Mouse (Mus musculus): Measurements from ENCODE around the gene 1190002N15Rik. TPM values are rescaled to one million over a fixed set of nuclear protein-coding genes. Genes with fewer than 3 reads are reported as not detected.
A peak's percentile ranks its signal among the peaks of the same experiment; 100 is the strongest.

1190002N15Rik gene
- 24.2 and 25.2 TPM in 2 replicates for total RNA-seq (2021)
- long read RNA-seq, transcript 1190002N15Rik-201 (3 exons, 3,950 nt) = major isoform, 8 of 9 reads
- long read RNA-seq, partial matches to known transcripts = 1 of 9 reads
- long read RNA-seq, other reads (novel, unspliced or antisense) = 0 of 9 reads

DNA sequence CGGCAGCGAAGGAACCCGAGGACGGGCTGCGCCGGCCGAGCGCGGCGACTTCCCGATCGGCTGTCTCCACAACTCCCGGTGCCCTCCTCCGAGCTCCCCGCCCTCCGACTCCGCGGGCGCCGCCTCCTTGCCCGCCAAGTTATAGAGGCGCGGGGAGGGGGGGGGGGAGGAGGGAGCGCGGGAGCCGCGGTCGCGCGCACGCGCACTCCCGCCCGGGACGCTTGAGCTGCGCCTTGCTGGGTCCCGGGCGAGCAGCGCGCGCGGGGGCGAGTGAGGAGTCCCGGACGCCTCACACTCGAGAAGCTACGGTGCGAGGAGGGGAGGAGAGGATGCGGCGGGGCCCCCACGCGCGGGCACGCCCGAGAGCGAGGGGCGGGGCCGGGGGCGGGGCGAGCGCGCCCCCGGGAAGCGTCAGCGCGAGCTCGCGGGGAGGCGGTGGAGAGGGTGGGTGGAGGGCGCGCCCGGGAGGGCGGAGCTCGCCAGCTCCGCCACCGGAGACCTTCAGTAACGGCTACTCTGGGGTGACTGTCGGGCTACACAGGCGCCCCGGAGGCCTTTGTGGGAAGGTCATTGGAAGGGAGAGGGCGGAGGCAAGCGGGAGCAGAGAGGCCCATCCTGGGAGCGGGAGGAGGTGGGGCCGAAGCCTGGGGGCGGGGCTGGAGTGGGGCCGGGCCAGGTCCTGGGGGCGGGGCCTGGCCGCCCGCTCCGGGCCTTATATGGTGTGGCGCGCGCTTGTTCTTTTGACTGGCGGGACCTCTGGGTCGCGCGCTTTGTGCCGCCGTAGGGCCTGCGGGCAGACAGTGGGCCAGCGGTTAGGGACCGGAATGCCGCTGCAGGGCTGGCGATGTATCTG, at the start of gene 1190002N15Rik:
TSS of gene 1190002N15Rik (minus strand) at position 112 of the 853 bp plus-strand sequence.
- peak; percentile 95 for DNase-seq

- no peak for DNase-seq
Measured at GRCm38 (mm10) chr9:94582309-94582708, 44.4 kb upstream of the 1190002N15Rik start.

GRCm38 (mm10) chr9:94581661-94582060, 43.8 kb upstream of the 1190002N15Rik start:
- DNase-seq = no peak

DNA sequence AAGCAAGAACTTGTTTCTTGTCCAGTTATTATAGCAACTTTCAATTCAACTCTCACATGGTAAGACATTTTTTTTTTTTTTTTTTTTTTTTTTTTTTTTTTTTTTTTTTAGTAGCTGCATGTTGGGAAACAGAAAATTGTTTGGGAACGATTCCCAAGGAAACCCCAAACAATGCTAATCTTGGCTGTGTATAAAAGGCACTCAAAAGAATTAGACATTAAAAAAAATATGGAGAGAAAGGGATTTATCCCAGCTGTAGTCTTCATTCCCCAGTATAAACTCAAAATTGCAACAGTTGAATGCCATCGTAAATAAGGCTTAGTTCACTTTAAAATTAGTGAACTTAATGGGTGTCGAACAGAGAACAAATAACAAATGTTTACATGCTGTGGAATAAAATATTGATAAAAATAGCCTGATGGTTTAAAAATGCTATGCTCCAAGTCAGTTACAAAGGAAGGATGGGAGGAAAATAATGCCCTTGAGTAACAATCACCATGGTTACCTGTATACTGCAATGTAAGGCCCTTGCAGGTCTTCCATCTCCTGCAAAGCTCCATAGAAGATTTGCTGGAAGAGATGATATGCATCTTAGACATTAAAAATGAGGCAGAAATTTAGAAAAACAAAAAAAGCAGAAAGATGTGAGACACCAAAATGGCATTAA, 42.3 kb upstream of the 1190002N15Rik start:
- no peak for DNase-seq

DNA sequence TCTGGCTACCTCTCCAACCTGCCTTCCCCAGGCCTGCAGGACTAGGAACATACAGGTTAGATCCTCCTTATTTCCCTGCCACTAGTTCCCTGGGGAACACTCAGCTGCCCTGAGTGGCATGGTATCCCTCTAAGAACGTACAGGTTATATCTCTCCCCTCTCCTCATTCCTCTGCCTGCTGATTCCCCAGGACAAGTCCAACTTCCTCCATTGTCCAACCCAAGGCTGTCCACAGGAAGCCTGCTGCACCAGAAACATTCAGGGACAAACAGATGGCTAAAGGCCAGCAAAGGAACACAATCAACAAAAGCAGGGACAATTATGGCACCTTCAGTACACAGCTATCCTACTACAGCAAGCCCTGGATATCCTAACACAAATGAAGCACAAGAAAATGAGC, 33.9 kb upstream of the 1190002N15Rik start:
- no peak for DNase-seq

DNA sequence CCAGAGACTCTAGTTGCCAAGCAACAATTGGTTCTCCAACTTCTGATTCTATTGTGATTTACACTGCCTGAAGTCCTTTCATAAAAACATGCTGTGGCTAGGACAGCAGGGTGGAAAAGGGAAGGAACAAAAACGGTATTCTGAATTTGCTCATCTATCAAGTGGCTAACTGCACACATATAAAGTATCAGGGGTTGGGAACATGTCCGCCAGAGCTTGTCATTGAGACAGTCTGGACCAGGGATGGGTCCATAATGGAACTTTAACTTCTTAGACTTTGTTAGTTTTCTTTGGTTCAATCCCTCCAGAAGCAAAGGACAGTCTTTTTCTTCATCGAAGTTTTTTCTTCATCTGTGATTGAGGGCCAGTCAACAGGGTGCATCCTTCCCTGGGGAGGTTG, 30.5 kb upstream of the 1190002N15Rik start:
- no peak for DNase-seq

GRCm38 (mm10) chr9:94567722-94568314, 29.9 kb upstream of the 1190002N15Rik start:
- DNase-seq = no peak

DNA sequence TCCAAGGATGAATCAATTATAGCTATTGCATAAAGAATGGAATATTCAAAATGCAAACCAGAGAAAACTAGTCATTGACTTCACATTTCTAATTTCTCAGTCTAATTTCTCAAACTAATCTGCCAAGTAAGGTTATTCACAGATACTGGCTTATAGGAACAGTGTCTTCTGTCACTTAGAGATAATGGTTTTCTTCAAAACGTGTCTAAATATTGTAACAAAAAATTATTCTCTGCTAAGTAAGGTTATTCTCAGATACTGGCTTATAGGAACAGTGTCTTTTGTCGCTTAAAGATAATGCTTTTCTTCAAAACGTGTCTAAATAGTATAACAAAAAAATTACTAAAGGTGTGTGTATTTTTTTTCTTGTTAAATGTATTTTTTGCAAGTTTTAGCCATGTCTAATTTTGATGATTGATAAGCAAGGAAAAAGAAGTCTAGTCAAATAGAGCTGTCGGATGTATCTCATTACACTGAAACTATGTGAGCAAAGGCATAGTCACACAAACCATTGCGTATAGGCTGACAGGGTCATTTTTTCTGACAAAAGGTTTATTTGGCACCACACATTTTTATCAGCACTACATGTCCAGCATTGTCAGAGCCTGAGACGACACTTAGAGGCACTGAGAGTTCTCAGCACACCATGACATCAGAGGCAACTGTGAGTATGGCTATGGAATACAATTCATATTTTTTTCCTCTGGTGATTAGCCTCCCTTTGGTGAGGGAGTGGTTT, 19.1 kb upstream of the 1190002N15Rik start:
- no peak for DNase-seq

DNA sequence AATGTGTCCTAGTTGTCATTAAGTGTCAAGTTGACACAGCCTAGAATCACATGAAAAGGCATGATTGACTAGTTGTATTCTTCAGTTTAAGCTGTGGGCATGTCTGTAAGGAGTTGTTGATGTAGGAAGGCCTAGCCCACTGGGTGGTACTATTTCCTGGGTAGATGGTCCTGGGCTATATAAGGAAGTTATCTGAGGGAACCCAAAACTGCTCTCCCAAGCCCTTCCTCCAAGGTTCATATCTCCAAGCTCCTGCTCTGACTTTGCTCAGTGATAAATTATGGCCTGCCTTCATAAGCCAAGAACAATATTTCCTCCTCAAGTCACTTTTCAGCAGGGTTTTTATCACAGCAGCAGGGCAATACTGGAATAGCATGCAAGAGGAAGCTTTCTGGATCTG, 18.4 kb upstream of the 1190002N15Rik start:
- DNase-seq = no peak

- no peak for DNase-seq
Measured at GRCm38 (mm10) chr9:94550493-94551095, 12.7 kb upstream of the 1190002N15Rik start.

DNA sequence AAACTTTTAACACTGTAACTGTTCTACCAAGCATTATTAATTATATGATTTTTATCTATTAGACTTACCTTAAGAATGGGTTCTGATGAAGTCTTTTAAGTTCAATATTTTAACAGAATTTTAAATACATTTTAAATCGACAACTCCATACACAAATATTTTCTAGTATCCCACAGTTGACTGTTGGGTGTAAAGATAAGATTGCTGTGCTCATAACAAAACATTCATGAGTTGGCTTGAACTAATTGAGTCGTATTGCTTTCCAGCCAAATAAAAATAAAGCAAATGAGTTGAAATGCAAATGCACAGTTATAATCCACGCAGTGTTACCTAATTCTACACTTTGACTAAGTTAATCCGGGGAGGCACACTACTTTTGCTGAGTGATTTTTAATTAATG, 6.0 kb upstream of the 1190002N15Rik start:
- no peak for DNase-seq

DNA sequence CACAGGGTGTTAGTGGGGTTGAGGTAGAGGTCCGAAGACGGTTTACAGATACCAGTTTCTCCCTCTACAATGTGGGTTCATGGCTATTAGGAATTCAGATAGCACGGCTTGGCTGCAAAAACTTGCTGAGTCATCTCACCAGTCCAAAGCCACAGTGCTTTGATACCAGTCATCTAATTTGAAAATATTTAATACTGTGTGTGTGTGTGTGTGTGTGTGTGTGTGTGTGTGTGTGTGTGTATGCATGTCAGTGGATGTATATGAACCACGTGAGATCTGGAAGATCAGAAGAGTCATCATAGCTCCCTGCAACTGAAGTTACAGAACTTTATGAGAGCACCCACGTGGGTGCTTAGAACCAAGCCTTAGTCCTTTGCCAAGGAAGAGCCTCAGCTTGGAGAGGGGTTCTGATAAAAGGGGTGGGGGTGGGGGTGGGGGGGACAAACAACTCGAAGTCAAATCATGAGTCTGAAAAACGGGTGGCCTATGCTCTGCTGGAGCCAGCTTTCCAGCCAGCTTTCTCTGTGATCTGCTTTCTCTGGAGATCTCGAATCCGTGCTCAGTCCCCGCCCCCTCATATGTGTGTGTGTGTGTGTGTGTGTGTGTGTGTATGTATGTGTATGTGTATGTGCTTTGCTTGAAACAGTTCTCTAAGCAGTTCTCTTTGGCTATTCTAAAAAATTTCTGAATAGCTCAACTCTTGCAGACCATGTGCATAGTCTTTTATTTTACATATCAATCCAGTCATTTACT, 2.6 kb upstream of the 1190002N15Rik start:
- no peak for DNase-seq

DNA sequence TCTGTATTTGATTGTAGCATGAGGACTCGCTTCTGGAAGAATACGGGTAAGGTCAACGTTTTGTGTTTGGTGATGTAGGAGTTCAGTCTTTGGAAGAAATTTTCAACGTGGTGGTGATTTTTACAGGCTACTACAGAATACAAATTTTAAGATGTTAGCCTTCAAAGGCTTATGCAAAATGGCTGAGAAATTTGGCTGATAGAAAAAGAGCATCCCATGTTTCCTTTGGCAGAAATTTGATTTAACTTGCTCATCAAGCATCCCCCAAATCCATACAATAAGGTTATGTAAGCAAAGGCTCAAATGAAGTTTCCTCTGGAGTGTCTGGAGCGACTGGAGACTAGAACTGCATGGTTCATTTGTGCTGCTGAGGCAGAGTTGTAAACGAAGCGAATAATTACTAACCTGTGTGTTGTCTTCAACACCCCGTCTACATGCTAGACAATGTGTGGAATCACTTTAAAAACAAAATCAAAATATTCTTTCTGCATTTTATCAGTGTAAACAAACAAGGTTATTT, 1.5 kb upstream of the 1190002N15Rik start:
- no peak for DNase-seq

DNA sequence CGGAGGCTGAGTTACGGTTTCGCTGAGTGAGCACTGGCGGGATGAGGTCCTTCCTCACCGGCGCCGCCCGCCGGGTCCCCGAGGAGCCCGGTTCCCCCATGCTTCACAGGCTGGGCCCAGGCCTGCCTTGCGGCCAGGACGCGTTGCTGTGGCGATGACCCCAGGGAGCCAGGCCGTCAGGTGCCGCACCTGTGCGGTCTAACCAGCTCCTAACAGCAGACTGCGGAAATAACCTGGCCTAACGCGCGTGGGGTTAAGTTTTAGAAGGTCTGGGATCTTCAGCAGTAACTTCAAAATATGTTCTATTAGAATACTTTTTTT, 902 bp upstream of the 1190002N15Rik start:
- DNase-seq = no peak

DNA sequence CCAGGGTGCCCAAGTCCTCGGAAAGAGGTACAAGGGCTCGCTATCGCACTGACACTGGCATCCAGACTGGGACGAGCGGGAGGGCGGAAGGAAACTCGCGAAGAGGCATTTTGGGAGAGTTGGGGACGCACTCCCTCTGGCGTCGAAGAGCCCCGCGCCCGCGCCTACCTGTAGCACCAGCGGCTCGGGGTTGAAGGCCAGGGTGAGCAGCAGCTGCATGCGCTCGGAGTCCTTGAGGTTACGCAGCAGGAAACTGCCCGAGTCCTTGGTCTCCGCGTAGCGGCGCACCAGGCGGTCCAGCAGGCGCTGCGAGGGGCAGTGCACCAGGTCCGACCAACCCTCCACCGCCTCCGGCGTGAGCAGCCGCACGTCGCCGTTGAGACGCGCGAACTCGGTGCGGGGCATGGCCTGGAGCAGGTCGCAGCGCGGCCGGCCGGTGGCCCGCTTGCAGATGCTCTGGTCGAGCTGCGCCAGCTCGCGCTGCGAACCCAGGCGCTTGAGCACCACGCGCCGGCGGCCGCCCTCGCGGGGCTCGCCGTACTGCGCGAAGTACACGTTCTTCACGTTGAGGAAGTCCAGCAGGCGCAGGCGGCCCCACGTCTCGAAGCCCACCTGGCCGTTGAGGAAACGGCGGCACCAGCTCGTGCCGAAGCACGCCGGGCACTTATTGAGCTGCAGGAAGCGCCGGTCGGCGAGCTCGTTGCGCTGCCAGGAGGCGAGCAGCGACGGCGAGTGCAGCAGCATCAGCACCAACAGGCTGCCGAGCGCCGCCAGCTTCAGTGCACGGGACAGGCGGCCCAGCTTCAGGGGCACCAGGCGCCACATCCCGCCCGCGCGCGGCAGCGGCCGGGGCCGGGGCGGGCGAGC, 597 bp downstream of the 1190002N15Rik start:
- peak; percentile 72 for DNase-seq

DNA sequence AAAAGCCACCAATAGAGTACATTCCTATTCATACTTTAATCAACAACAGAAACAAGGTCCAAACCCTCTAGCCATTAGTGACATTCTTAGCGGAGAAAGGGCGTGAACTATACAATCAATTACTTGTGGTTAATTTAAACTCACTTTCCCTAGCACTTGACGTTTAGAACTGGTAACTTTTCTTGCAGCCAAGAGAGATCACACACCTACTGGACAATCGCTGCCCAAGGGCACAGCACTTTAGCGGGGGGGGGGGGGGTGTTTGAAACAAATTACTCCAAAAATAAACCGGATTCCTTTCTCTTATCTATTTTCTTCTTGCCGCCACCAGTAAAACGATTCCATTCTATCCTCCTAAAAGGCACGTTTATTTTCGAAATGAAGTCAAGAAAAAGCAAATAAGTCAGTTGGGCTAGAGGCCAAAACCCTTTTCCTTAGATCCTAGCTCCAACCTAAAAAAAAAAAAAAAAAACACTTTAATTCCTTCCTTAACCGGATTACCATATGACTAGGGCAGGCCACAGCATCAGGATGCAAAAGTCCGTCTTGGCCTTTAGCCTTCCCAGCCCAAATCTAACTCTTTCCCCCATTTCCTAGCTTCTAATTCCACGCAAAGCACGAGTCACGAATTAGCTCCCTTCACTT, 1.5 kb downstream of the 1190002N15Rik start:
- no peak for DNase-seq

DNA sequence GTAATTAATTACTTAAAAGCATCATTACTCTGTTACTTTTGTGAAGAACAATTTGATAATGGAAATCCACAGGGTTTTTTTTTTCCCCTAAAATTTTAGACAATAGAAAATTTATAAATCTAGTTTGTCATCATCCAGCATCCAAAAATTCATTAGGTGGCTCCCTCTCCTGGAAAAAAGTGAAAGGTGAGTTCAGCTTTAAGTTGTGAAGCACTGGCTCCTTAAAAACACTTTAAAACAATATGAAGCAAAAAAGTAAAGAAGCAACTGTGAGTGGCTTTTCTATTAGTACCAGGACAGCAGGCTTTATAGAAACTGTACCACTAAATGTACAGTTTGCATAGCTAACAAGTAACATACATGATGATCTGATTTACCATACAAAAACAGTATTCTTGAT, 3.1 kb downstream of the 1190002N15Rik start:
- no peak for DNase-seq

DNA sequence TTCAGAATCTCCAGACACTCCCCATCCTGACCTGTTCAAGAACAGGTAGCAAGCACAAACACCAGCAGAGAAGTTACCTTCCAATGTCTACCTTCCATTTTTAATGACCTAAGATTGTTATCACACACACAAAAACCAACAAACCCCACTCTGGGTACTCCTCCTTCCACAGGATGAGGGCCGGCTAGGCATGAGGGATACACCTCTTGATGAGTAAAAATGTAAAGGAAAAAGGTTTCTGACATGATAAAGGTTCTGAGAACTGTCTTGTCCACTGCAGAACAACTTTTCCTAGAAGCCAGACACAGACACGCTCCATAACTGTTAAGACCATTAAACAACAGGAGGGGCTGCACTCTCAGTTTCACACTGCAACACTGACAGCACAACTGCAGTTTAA, 3.7 kb downstream of the 1190002N15Rik start:
- DNase-seq = no peak

DNA sequence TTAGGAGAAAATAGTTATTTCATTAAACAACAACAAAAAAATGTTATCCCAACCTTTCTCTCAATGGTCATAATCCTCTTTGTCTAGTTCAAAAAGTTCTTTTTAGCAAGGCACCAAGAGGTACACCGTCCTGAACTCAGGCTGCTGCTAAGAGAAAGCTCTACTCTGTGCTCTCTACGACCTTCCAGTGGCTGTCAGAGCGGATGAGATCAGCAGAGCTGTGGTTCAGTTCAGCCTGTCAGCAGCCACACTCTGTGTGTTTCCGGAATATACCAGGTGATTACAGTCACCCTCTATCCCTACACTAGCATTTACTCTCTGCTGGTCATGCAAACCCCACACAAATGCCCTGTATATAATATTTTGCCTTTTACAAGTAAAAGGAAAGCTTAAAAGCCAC, 4.2 kb downstream of the 1190002N15Rik start:
- DNase-seq = peak; percentile 9
